8 mouse cellular contexts compared by ENCODE assay signal in the genomic region with DNA sequence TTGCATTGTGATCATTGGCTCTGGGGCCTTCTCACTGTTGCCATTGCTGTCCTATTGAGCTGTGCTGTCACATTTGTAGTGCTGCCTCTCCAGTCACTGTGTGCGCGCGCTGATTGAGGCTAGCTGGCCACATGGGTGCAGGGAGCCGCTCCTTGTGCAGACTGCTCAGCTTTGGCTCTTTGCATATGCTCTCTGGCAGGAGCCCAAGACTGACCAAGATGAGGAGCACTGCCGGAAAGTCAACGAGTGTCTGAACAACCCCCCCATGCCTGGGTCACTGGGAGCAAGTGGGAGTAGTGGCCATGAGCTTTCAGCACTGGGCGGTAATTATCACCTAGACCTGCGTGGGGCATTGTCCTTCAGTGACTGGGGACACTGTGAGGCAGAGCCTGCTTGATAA. TPM values are rescaled to one million over a fixed set of nuclear protein-coding genes. Genes with fewer than 3 reads are reported as not detected.
DNase-seq lines count a peak whose midpoint lies in the region; ATAC-seq and TF ChIP-seq lines count a peak whose summit lies in the region.
"Not testable (repeated sequence)": the region's sequence is repeated elsewhere in the genome, so short reads cannot be mapped to it uniquely, and the experiment has no call there.

No protein-coding gene starts in this region.

- peaks cover 79% of the 10 kb centered on the region for H3K36me3 ChIP-seq in G1E (replicated peaks)
- peaks cover 56% of the 10 kb centered on the region for H3K36me3 ChIP-seq in embryonic facial prominence, embryonic 14.5 days (ENCODE audit: control insufficient read depth, insufficient read depth, low read length)
- H3K36me3 ChIP-seq in heart, postnatal 0 days (replicated peaks; ENCODE audit: control insufficient read depth, insufficient read depth, low read length): peaks cover 51% of the 10 kb centered on the region
- peaks cover 59% of the 10 kb centered on the region for H3K36me3 ChIP-seq in liver, embryonic 15.5 days (replicated peaks)
- peaks cover 60% of the 10 kb centered on the region for H3K36me3 ChIP-seq in midbrain, embryonic 13.5 days

- H3K27me3 ChIP-seq in G1E (ENCODE audit: insufficient read depth, low read length); cerebellum, adult 2 months (ENCODE audit: control insufficient read depth, insufficient read depth, low read length); embryonic facial prominence, embryonic 14.5 days (replicated peaks; ENCODE audit: control insufficient read depth, insufficient read depth, low read length); heart, postnatal 0 days (ENCODE audit: control insufficient read depth, insufficient read depth, low read length); liver, embryonic 15.5 days; midbrain, embryonic 13.5 days: not testable (repeated sequence)

- not testable (repeated sequence) for H3K9ac ChIP-seq in embryonic facial prominence, embryonic 14.5 days (ENCODE audit: low read depth, low read length); heart, postnatal 0 days (replicated peaks; ENCODE audit: low read depth, low read length); midbrain, embryonic 13.5 days (replicated peaks)
- H3K9ac ChIP-seq in liver, embryonic 15.5 days: peak overlapping the region; percentile 97; the same call in 1 of the 2 replicates

- not testable (repeated sequence) for TF ChIP-seq POLR2A in cerebellum, adult 2 months (IDR thresholded peaks at IDR 0.05; ENCODE audit: borderline replicate concordance, insufficient read depth, low read length)

- DNase-seq in G1E (ENCODE audit: low spot score); embryonic facial prominence, embryonic 14.5 days (ENCODE audit: low spot score); heart, postnatal 0 days (ENCODE audit: low spot score): not testable (repeated sequence)
- DNase-seq in cerebellum, adult 2 months: peak in 1 of 2 experiments; percentile 34
- peak; percentile 49 for DNase-seq in kidney, postnatal 10 days
- peak; percentile 84 for DNase-seq in testis, postnatal 14 days (ENCODE audit: low spot score)

- WGBS in cerebellum, adult 2 months: 32% methylated on average over 8 of the region's 8 CpGs
- 91% methylated on average over 8 of the region's 8 CpGs for WGBS in embryonic facial prominence, embryonic 14.5 days
- WGBS in heart, postnatal 0 days: 58% methylated on average over 8 of the region's 8 CpGs
- 83% methylated on average over 8 of the region's 8 CpGs for WGBS in liver, embryonic 15.5 days (ENCODE audit: insufficient replicate concordance)
- 96% methylated on average over 8 of the region's 8 CpGs for WGBS in midbrain, embryonic 13.5 days

- H3K27ac ChIP-seq in cerebellum, adult 2 months (ENCODE audit: insufficient read depth, low read length); embryonic facial prominence, embryonic 14.5 days (replicated peaks; ENCODE audit: low read depth, low read length); heart, postnatal 0 days (ENCODE audit: low read depth); liver, embryonic 15.5 days (replicated peaks); midbrain, embryonic 13.5 days: not testable (repeated sequence)

- H3K9me3 ChIP-seq in G1E (replicated peaks); embryonic facial prominence, embryonic 14.5 days (ENCODE audit: control insufficient read depth, low read length); heart, postnatal 0 days (replicated peaks; ENCODE audit: control insufficient read depth, low read length); liver, embryonic 15.5 days (replicated peaks); midbrain, embryonic 13.5 days: not testable (repeated sequence)

- H3K4me2 ChIP-seq in embryonic facial prominence, embryonic 14.5 days (ENCODE audit: low read depth, low read length): peak overlapping the region; percentile 96; the same call in 1 of the 2 replicates
- peak overlapping the region; percentile 81; the same call in 1 of the 2 replicates for H3K4me2 ChIP-seq in heart, postnatal 0 days (ENCODE audit: low read depth, low read length)
- H3K4me2 ChIP-seq in liver, embryonic 15.5 days: peak overlapping the region; percentile 93
- H3K4me2 ChIP-seq in midbrain, embryonic 13.5 days (replicated peaks): peak overlapping the region; percentile 100

- not testable (repeated sequence) for TF ChIP-seq CTCF in G1E (IDR thresholded peaks at IDR 0.05; ENCODE audit: low read depth, low read length); cerebellum, adult 2 months (IDR thresholded peaks at IDR 0.05; ENCODE audit: borderline replicate concordance, insufficient read depth, low read depth, low read length); heart, postnatal 0 days (IDR thresholded peaks at IDR 0.05; ENCODE audit: low read depth)

- peak overlapping the region; percentile 91; the same call in 1 of the 2 replicates for H3K4me3 ChIP-seq in G1E (ENCODE audit: low read depth, low read length)
- H3K4me3 ChIP-seq in cerebellum, adult 2 months (replicated peaks; ENCODE audit: insufficient read depth, low read depth, low read length): peak overlapping the region; percentile 11
- H3K4me3 ChIP-seq in embryonic facial prominence, embryonic 14.5 days (ENCODE audit: low read depth, low read length): 0 out of 2 replicates have a peak overlapping the region, but pooled peaks have one; percentile 2
- H3K4me3 ChIP-seq in heart, postnatal 0 days (ENCODE audit: low read depth, low read length); liver, embryonic 15.5 days (replicated peaks); midbrain, embryonic 13.5 days (replicated peaks): not testable (repeated sequence)

- not testable (repeated sequence) for ATAC-seq in G1E (ENCODE audit: extremely low read depth, insufficient number of reproducible peaks, low FRiP score, poor library complexity, severe bottlenecking); embryonic facial prominence, embryonic 14.5 days (ENCODE audit: low read depth); heart, postnatal 0 days (ENCODE audit: insufficient read depth, low read depth); liver, embryonic 15.5 days (ENCODE audit: insufficient read depth); midbrain, embryonic 13.5 days

- not testable (repeated sequence) for TF ChIP-seq EP300 in heart, postnatal 0 days (IDR thresholded peaks at IDR 0.05; ENCODE audit: low read depth)

- H3K4me1 ChIP-seq in G1E (ENCODE audit: insufficient read depth, low read depth, low read length): peaks cover 62% of the 10 kb centered on the region
- peaks cover 22% of the 10 kb centered on the region for H3K4me1 ChIP-seq in cerebellum, adult 2 months (ENCODE audit: control insufficient read depth, insufficient read depth, low read length)
- H3K4me1 ChIP-seq in embryonic facial prominence, embryonic 14.5 days (ENCODE audit: control insufficient read depth, insufficient read depth, low read length): peaks cover 14% of the 10 kb centered on the region; the same call in 1 of the 2 replicates
- peaks cover 22% of the 10 kb centered on the region for H3K4me1 ChIP-seq in heart, postnatal 0 days (ENCODE audit: control insufficient read depth, insufficient read depth)
- H3K4me1 ChIP-seq in liver, embryonic 15.5 days (replicated peaks): peaks cover 25% of the 10 kb centered on the region
- H3K4me1 ChIP-seq in midbrain, embryonic 13.5 days (replicated peaks): peaks cover 27% of the 10 kb centered on the region

RNA-seq across cellular contexts. Expression of a gene that starts 2.4 kb away (rescaled TPM):
- total RNA-seq in G1E (2014; fragmentation: Nextera tagmentation) (140 and 155 TPM in 2 replicates), G1E (2017) (66.4 and 74.4 TPM in 2 replicates)
- 554 and 822 TPM in 2 replicates for polyA plus RNA-seq in G1E (2012)
- 111 and 114 TPM in 2 replicates for polyA plus RNA-seq in cerebellum, adult 2 months (2012; rRNA removed)
- 130 and 142 TPM in 2 replicates for polyA plus RNA-seq in embryonic facial prominence, embryonic 14.5 days (2014; fragmentation: Nextera tagmentation; extraction: Ambion mirVana)
- 74.5 and 115 TPM in 2 replicates for total RNA-seq in heart, postnatal 0 days (2014; rRNA removed; ENCODE audit: low replicate concordance)
- 130 and 156 TPM in 2 replicates for polyA plus RNA-seq in heart, postnatal 0 days (2015; fragmentation: Nextera tagmentation; extraction: Ambion mirVana)
- polyA plus RNA-seq in liver, embryonic 15.5 days (2015; fragmentation: Nextera tagmentation; extraction: Ambion mirVana): 107 and 109 TPM in 2 replicates
- 213 TPM in 2 replicates for polyA plus RNA-seq in midbrain, embryonic 13.5 days (2015; fragmentation: Nextera tagmentation; extraction: Ambion mirVana)

RNA-seq across cellular contexts. Expression of a gene that starts 51.9 kb away (rescaled TPM):
- total RNA-seq in G1E (2014; fragmentation: Nextera tagmentation) (65.1 and 99.6 TPM in 2 replicates), G1E (2017) (25.4 and 25.5 TPM in 2 replicates)
- 64.8 and 69.2 TPM in 2 replicates for polyA plus RNA-seq in G1E (2012)
- 6.4 and 7.0 TPM in 2 replicates for polyA plus RNA-seq in cerebellum, adult 2 months (2012; rRNA removed)
- polyA plus RNA-seq in embryonic facial prominence, embryonic 14.5 days (2014; fragmentation: Nextera tagmentation; extraction: Ambion mirVana): 25.2 and 28.2 TPM in 2 replicates
- total RNA-seq in heart, postnatal 0 days (2014; rRNA removed; ENCODE audit: low replicate concordance): 69.6 and 95.7 TPM in 2 replicates
- 16.6 and 16.9 TPM in 2 replicates for polyA plus RNA-seq in heart, postnatal 0 days (2015; fragmentation: Nextera tagmentation; extraction: Ambion mirVana)
- 1.6 and 1.9 TPM in 2 replicates for polyA plus RNA-seq in liver, embryonic 15.5 days (2015; fragmentation: Nextera tagmentation; extraction: Ambion mirVana)
- polyA plus RNA-seq in midbrain, embryonic 13.5 days (2015; fragmentation: Nextera tagmentation; extraction: Ambion mirVana): 1.4 and 1.7 TPM in 2 replicates

RNA-seq across cellular contexts. Expression of a gene that starts 54.6 kb away (rescaled TPM):
- total RNA-seq in G1E (2014; fragmentation: Nextera tagmentation): 20.9 and 25.6 TPM in 2 replicates
- total RNA-seq in G1E (2017): 24.5 and 25.0 TPM in 2 replicates
- 16.3 and 22.0 TPM in 2 replicates for polyA plus RNA-seq in G1E (2012)
- 64.3 and 69.6 TPM in 2 replicates for polyA plus RNA-seq in cerebellum, adult 2 months (2012; rRNA removed)
- 37.4 and 41.5 TPM in 2 replicates for polyA plus RNA-seq in embryonic facial prominence, embryonic 14.5 days (2014; fragmentation: Nextera tagmentation; extraction: Ambion mirVana)
- total RNA-seq in heart, postnatal 0 days (2014; rRNA removed; ENCODE audit: low replicate concordance): 22.0 and 30.2 TPM in 2 replicates
- polyA plus RNA-seq in heart, postnatal 0 days (2015; fragmentation: Nextera tagmentation; extraction: Ambion mirVana): 32.4 and 34.4 TPM in 2 replicates
- polyA plus RNA-seq in liver, embryonic 15.5 days (2015; fragmentation: Nextera tagmentation; extraction: Ambion mirVana): 9.4 and 10.5 TPM in 2 replicates
- polyA plus RNA-seq in midbrain, embryonic 13.5 days (2015; fragmentation: Nextera tagmentation; extraction: Ambion mirVana): 60.6 and 66.1 TPM in 2 replicates
